Mouse (Mus musculus) layer of hippocampus, adult 11-12 months (tissue): ENCODE data around the gene Pde4a.
A peak's percentile ranks its signal among the peaks of the same experiment; 100 is the strongest.
"Not testable (repeated sequence)": the region's sequence is repeated elsewhere in the genome, so short reads cannot be mapped to it uniquely, and the experiment has no call there.

ENCODE experiments used
- DNase-seq: peaks from one replicate; pipeline ENCODE4 v3.0.0; 2022; ENCODE audit warnings: low spot score

Pde4a gene

DNA sequence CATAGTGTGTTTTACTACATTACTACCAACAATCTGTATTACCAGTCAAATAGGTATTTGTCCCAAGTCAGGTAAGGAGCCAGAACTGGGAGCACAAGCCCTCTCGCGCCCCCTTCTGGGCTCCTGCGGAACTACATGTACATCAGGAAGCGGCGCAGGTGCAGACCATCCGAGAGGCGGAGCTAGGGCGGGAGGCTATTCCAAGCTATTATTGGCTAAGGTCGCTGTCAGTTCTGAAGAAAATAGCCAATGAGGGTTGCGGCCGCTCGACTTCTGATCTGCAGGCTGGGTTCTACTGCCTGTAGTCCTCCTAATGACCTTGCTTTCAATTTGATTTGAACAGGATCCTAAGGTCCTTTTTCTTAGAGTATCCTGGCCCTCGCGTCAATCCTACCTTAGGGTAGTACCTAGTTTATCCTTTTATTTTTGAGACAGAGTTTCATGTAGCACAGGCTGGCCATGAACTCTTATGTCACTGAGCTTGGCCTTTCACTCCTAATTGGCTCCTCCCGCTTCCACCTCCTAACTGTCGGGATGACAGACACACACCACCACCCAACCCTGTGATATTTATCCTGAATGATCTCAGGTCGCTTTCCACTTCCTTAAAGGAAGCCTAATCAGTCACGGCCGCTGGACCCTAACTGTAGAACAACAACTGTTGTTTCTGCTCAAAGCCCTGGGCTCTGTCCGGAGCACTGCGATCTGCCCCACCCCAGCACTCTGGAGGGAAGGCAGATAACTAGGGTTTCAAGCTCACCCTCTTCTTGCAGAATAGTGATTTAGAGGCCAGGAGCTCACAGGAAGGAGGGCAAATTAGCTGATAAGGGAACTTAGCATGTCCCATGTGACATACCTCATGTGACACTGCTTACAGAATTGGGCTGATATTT, 55.2 kb downstream of the Pde4a start:
- peak; percentile 96 for DNase-seq

DNA sequence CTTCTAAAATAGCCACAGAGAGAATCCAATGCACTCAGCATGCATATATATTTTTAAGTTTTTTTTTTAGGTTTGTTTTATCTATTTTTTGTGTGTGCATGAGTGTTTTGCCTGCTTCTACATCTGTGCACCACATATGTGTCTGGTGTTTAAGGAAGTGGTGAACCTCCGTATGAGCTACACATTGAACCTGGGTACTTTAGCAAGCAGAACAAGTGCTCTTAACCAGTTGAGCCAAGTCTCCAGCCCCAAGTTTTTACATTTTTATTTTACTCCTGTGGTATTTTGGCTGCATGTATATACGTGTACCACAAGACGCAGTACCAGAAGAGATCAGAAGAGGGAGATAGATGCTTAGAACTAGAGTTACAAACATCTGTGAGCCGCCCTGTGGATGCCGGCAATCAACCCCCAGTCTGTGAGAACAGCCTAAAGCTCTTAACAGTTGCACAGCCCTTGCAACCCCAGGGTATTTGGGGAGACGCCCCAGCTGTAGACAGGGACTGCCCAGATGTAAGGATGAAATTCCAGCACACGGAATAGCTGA, 55.9 kb downstream of the Pde4a start:
- DNase-seq = peak; percentile 61

- not testable (repeated sequence) for DNase-seq
These were observed 58.0 kb downstream of the Pde4a start for GRCm38 (mm10) chr9:21223490-21223889.

DNA sequence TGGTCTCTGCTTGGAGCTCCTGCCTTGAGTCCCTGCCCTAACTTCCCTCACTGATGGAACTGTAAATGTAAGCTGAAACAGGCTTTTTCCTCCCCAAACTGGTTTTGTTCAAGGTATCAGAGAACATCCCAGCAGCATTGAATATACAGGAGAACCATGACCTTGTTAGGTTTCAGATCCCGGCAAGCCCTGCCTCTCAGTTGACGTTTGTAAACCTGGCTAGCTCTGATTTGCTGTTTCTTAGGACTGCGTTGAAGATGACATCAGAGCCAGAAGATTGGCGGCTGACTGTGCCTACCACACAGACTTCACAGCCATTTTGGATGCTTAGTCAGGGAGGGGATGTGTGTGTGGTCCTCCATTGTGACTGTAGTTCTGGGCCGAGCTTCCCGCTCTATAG, 58.4 kb downstream of the Pde4a start:
- no peak for DNase-seq

DNA sequence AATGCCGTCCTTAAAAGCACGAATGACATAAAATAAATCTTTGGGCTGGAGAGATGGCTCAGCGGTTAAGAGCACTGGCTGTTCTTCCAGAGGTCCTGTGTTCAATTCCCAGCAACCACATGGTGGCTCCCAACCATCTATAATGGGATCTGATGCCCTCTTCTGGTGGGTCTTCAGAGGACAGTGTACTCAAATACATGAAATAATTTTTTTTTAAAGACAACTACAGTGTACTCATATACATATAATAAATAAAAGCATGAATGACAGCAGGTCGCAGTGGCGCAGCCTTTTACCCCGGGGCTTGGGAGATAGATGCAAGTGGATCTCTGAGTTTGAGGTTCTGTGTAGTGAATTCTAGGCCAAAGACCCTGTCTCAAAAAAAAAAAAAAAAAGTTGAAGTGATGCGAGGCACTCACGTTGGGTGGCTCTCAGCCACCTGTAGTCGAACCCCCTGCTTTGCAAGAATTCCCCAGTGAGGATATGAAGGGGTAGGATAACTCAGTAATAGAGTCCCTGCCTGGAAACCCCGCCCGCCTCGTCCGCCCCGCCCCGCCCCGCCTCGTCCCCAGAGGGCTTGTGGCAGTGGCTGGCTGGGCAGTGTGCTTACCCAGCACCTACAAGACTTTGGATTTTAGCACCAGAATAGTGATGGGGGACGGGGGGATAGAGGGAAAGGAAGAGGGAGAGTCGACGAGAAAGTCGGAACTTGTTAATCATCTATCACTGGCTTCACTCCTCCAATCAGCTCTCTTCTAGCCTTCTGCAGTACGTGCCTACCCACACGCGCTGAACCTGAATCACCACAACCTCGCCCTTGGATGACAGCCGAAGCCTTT, 59.3 kb downstream of the Pde4a start:
- no peak for DNase-seq

DNA sequence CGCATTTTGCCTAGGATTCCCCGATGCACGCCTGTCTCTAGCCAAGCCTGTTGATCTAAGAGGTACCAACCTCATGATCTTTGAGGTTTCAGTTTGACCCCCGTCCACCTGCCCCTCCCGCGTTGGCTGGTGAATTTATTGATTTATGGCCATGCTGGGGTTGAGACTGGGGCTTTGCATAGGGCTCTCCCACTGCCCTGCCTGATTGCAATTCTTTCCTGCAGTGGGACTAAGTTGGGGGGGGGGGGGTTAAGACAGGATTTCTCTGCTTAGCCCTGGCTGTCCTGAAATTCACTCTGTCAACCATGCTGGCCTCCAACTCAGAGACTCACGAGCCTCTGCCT, 59.9 kb downstream of the Pde4a start:
- no peak for DNase-seq

DNA sequence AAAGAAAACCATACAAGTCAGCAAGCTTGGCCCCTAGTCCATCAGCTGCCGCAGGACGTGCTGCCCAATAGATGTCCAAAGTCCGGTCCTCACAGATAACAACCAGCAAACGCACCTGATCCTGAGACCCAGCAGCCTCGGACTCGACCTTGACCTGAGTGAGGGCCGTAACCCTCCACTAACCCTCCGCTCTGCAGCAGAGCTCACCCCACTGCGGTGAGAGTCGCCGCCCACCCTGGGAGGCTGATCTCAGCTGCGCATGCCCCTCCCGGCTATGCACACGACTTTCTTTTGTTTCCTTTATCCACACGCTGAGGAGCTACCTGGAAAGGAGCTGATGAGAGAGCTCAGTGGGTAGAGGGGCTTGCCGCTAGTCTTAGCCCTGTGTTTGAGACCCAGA, 61.8 kb downstream of the Pde4a start:
- DNase-seq = no peak

DNA sequence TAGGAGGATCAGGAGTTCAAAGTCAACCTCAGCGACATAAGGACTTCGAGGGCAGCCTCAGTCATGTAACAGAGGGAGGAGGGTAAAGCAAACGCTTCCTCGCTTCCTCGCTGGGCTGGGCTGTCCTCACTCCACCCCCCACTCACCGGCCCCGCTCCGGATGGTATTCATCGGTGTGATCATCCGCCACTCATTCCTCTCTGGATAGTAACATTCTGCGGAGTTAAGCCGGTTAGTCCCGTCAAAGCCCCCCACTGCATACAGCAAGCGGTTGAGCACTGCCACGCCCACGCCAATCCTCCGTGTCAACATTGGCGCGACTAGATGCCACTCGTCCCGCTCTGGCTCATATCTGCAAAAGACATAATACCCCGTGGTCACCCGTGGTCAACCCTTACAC, 66.0 kb downstream of the Pde4a start:
- no peak for DNase-seq

DNA sequence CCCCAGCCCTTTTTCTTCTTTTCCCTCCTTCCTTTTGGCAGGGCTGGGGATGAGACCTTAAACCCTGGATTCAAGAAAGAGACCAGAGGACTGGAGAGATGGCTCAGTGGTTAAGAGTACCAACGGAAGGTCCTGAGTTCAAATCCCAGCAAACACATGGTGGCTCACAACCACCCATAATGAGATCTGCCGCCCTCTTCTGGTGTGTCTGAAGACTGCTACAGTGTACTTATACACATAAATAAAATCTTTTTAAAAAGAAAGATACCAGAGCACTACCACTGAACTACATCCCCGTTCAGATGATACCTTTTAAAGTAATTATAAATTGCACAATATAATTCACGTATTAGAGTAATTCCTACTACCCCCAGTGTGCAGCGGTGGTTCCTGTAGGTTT, 67.4 kb downstream of the Pde4a start:
- DNase-seq = no peak

DNA sequence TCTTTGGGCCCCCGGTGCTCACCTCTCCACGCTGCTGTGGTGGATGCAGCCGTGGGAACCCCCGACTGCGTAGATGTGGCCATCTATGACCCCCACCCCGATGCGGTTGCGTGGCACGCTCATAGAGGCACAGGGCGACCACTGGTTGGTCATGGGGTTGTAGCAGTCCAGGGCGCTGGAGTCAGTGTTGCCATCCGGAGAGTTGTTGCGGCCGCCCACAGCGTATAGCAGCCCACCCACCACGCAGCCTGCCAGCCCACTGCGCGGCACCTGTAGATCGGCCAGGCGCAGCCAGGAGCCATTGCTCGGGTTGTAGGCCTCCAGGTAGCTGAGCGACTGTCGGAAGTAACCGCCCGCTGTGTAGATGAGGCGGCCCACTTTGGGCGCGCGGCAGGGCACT, 67.9 kb downstream of the Pde4a start:
- no peak for DNase-seq

- DNase-seq = no peak
These were observed 68.3 kb downstream of the Pde4a start for GRCm38 (mm10) chr9:21233805-21234204.

GRCm38 (mm10) chr9:21235341-21235740, 69.8 kb downstream of the Pde4a start:
- DNase-seq = no peak

- no peak for DNase-seq
These were observed 71.5 kb downstream of the Pde4a start for GRCm38 (mm10) chr9:21236991-21237367.

GRCm38 (mm10) chr9:21237368-21238003, 72.0 kb downstream of the Pde4a start:
- no peak for DNase-seq

DNA sequence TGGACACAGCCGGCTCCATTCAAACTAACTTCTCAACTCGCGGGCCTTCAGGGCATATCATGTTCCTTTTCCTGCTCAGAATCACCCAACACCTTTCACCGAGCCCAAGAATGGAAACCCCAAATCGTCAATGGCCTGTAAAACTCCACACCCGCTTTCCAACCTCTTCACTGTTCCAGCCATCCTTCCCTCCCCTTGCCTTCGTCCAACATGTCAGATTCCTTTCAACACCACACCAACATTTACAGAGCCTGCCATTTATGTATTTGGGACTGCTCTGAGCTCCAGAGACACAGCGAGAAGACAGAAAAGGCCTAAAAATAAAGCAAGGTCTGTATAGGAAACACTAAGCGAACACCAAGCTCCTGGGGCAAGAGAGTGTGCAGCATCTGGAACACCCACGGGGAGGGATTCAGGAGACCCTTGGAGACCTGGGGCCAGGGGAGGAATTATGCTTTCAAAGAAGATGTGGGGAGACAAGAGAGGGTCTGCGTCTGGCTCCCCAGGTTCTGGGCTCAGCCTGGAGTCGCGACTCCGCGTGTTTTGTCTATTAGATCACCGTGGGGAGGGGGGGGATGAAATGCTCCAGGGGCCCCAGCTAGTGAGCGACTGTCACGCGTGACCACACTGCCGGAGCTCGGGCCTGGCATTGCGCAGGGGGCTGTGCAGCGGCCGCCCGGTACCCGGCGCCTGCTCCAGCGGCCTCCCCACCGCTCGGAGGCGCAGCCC, 72.7 kb downstream of the Pde4a start:
- DNase-seq = no peak

GRCm38 (mm10) chr9:21238733-21239464, 73.4 kb downstream of the Pde4a start, which contains the start of gene Keap1:
Gene Keap1 (minus strand): TSS chr9:21239361.
- peak; percentile 78 for DNase-seq

DNA sequence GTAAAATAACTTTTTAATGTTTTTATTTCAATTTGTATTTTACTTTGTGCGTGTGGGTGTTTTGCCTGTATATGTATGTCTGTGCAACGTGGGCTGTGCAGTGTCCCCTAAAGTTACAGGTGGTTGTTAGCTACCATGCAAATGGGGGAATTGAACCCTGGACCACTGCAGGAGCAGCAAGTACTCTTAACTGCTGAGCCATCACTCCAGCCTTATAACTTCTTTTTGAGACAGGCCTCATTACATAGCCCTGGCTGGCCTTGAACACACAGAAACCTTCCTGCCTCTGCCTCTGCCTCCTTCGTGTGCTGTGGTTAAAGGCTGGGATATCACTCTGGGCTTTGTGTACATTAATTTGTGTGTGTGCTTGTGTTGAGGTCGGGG, 73.9 kb downstream of the Pde4a start:
- DNase-seq = no peak

DNA sequence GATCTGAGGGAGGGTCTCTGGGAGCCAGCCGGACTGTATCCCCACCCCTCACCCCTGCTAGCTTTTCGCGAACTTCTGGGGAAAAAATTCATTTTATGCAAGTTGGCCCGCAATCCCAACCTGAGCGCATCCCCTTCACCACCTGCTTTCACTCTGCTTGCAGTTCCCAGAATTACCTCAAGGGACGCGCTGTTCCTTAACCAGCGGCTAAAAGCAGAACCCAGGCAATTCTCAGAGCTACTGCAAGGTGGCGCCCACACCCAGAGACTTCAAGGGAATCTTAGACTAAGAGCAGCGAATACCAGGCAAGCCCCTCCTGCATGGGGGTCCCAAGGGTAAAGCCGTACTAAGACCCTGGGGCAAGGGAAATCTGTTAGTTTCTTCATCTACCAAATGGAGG, 75.8 kb downstream of the Pde4a start:
- DNase-seq = peak; percentile 88

- no peak for DNase-seq
These were observed 78.4 kb downstream of the Pde4a start for GRCm38 (mm10) chr9:21243826-21244427.

DNA sequence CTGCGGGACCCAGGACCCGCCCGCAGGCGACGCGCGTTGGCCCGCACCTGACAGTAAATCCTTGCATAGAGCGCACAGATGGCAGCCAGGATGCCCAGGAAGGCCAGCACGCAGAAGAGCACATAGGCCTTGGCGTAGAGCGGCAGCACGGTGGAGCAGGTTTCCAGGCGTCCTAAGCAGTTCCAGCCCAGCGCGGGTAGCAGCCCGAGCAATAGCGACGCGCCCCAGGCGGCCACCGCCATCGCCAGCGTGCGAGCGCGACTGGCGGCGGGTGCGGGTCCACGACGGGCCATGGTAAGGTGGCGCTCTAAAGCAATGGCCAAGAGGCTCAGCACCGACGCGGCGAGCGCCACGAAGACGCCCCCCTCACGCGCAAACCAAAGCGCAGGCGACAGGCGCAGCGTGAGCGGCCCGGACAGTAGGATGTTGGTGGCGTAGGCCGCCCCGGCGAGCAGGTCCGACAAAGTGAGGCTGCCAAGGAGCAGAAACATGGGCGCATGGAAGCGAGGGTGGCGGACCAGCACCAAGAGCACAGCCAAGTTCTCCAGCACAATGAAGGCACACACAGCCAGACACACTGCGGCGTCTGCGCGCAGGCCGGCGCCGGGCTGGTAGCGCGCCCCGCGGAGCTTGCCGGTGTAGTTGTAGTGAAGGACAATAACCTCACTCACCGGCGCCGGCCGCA, 79.1 kb downstream of the Pde4a start:
- DNase-seq = peak; percentile 35
